Mouse (Mus musculus) E14TG2a.4 (cell line): Measurements from ENCODE around the gene Rps6kb1.

Experiments used
- CTCF ChIP-seq: conservative IDR thresholded peaks from 2 replicates; pipeline ENCODE4 v1.5.1; 2014; ENCODE audit warnings: low read length
- NANOG ChIP-seq: IDR thresholded peaks from 2 replicates; pipeline ENCODE4 v1.6.1; 2014; ENCODE audit warnings: borderline replicate concordance, low read length, mixed read lengths
- POU5F1 ChIP-seq: IDR thresholded peaks from 2 replicates; pipeline ENCODE4 v1.6.1; 2014; ENCODE audit warnings: low read length, borderline replicate concordance

- TF ChIP-seq CTCF (no peak), NANOG (no peak), POU5F1 (no peak)
Observed at GRCm38 (mm10) chr11:86540476-86540845, 4.1 kb downstream of the Rps6kb1 start.
